Mouse (Mus musculus) ovary, postnatal 10 days (tissue): ENCODE data around the gene Pkp3.
"Not testable (repeated sequence)": the region's sequence is repeated elsewhere in the genome, so short reads cannot be mapped to it uniquely, and the experiment has no call there.

Source experiments
- DNase-seq: peaks from one replicate; pipeline ENCODE4 v3.0.0; 2022; ENCODE audit warnings: low spot score

Gene Pkp3

DNA sequence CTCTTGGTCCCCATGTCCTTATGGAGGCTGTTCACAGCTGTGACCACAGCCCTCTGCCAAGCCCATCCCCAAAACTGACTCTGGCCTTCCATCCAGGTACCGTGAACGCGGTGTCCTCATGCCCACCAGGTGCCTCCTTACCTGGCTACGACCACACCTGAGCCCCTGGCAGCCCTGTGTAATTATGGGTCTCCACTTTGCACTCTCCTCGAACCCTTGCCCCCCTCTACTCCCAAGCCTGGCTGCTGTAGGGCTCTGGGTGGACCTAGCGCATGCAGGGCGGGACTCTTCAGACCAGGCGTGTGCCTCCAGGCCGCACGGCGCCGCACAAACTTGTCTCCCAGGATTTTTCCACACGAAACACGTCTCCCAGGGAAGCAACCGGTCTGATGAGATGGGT, at the start of gene Pkp3:
Gene Pkp3, plus strand, starts transcription at position 378 of the 400 bp plus-strand sequence.
- DNase-seq: no peak

DNA sequence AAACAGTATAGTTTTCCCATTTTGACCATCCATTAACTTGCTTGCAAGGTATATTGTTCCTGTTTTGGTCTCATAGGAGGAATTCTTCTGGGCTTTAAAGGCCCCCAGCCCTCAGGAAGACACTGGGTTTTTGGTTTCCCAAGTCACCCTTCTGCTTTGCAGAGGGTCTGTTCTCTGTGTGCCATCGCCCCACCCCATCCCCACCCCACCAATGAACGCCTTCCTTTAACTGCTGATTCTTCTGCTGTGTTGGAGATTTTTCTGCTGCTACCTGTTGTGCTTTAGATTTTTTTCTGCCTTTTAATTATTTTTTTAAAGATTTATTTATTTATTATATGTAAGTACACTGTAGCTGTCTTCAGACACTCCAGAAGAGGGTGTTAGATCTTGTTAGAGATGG, 49.2 kb upstream of the Pkp3 start, which contains the start of gene Gm17387:
Gene Gm17387, plus strand, starts transcription at position 301 of the 400 bp plus-strand sequence.
- DNase-seq: no peak

- no peak for DNase-seq
These were observed 47.6 kb upstream of the Pkp3 start for GRCm38 (mm10) chr7:141030390-141030789.

- DNase-seq: no peak
These were observed 45.4 kb upstream of the Pkp3 start for GRCm38 (mm10) chr7:141032458-141033167.

GRCm38 (mm10) chr7:141036624-141037023, 41.4 kb upstream of the Pkp3 start:
- DNase-seq: not testable (repeated sequence)

DNA sequence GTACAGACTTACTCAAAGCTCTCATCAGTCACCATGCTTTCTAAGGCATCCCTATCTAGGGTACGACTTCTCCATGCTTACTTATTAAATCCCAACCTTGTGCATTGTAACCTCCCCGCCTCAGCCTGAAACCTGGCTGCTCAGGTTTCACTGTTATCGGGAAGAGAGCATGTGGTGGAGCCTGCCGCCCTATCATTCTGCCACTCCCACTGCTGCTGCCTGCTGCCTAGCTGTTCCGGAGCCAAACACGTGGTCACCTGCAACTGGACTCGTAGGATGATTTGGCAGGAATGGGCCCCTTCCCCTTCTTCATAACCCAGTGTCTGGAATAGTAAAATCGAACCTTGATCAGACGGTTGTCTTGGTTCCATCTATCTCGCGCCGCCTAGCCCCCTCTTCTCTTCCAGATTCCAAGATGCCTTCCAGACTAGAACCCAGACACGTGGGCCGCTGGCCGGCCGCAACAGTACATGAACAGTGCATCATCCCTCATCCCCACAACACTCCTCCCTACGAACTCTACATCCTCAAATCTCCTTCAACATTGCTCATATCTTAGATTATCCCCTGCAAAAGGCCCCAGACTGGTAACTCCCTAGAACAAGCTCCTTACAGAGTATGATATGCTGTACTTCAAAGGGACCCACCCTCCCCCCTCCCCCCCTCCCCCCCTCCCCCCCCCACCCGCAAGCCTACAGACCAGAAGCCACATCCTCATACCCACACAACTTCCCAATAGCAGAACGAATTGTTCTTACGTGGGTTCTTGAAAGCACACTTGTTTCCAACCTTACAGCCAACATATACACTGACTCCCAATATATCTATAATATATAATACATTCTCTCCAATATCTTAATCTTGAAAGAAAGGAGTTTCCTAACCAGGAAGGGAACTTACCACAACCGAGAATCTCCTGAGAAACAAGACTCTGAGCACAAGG, 39.7 kb upstream of the Pkp3 start:
- DNase-seq: no peak

- DNase-seq: no peak
These were observed 38.5 kb upstream of the Pkp3 start for GRCm38 (mm10) chr7:141039386-141040107.

DNA sequence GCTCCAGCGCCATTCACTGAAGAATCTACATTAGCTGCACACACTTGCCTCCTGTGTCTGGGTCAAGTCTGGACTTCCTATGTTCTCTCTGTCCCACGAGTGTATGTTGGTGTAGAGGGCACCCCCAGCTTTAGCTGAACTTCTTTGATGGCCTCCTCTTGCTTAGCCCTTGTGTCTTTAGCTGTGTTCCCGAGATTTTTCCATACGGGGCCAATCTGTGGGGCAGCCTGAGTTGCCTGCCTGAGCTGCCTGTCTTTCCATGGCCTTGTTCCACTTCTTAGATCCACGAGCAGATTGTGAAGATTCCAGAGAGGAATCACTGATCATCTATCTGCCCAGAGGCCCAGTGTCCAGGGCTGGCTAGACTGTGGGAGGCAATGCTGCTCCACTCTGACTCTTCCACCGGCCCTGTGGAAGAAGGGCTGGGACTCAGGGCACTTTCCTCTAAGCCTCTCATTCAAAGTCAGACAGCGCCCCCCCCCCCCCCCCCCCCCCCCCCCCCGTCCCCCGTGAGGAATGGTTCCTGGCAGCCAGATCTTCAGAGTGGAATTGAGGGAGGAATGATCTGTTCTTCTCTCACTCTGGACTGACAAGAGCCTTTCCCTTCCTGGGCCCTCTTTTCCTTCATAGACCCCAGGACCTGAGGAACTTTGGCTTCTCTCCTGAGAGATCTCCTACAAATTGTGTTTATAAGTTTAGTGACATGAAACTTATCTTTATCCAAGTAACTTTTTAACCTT, 37.0 kb upstream of the Pkp3 start:
- DNase-seq: no peak

DNA sequence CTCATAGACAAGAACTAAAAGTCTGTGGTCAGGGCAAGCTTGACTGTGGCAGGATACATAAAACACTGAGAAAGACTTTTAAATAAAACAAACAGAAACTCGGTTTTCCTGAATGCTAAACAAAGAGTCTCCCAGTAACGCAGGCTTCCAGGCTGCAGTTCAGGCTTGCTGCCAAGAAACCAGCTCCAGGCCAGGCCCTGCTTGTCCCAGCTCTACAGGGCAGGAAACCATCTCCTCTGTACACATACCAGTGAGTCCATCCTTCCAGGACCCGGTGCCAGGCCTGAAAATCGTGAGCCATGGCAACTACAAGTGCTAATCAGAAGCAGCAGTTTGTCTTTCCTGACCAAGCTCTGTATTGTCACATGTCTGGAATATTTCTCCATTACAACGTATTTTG, 36.4 kb upstream of the Pkp3 start:
- DNase-seq: no peak

- no peak for DNase-seq
These were observed 35.5 kb upstream of the Pkp3 start for GRCm38 (mm10) chr7:141042539-141042938.

GRCm38 (mm10) chr7:141046931-141047580, 31.0 kb upstream of the Pkp3 start:
- no peak for DNase-seq

DNA sequence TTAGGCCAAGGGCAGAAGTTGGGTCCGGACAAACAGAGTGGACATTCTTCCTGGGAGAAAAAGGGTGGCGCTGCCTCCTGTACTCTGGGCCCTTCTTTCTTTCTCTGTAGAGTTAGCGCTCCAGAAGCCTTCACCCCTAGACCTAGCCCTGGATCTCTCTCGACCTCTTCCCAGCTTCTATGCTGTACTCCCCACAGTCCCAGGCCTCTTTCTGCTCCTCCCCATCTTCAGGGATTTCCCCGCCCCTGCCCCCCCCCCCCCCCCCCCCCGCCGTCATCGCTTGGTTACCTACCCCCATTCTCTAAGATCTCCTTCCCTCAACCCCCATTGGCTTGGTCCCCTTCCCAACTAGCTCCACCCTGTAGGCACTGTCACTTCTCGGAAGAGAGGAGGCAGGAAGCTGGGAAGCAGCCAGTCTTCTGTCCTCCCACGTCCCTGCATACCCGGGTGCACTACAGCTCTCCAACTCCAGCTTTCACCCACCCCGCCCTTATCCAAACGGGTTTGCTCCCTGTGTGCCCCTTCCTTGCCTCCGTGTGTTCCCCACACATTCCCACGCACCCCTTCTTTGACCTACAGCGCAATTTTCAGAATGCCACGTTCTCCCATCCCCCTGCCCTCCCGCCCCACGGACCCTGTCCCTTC, 30.3 kb upstream of the Pkp3 start:
- DNase-seq: peak; percentile 48

DNA sequence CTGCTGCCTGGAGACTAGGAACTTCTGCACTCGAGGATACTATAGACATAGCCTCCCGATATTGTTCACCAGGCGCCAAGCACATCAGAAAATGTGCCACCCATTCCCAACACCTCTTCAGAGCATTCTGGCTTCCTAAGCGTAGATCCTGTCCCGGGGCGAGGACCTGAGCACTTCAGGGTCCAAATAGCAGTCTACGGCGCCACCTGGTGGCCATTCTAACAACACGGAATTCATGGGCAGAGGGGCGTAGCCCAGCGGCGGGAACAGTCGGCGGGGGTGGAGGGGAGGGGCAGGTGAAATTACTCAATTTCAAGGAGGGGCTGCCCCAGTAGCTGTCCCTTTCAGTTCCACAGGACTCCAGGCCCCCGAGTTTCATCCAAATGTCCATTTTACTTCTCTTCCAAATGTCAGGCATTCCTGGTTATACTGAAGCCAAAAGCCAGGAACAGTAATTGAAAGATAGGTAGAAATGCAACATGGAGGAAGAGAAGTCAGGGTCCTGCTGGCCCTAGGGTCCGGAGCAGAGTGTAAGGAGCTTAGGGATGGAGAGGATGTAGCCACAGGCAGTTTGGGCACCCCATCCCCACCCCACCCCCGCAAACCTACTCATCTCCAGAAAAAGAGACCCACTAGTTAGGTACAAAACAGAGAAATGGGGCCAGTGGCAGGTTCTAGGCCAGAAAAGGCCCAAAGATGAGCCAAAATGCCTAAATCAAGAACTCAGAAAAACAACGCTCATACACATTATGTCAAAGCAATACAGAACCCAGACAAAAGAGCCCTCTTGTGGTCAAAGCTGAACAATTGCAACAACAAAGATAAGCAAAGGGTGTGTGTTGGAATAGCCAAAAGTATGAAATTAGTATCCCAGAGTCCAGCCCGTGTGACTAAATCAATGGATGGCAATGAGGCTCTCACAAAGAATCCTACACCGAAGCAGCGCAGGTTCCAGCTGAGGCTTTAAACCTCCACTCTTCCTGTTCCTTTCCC, 29.5 kb upstream of the Pkp3 start:
- peak; percentile 87 for DNase-seq

DNA sequence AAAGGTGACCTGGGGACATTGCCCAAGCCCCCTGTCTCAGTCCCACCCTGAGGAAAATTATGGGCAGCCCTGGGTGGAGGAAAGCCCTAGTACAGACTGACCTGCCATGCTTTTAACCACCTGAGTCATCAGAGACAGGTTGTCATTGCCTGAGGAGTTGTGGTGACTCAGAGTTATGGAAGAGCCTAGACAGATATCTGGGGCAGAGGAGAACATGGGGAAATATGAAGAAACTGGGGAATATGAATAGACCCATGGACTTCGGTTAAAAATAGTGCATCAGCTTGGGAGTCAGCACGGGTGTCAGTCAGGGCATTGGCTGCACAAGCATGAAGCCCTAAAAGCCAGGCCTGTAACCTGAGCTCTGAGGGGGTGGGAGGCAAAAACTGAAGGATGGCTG, 28.7 kb upstream of the Pkp3 start:
- DNase-seq: no peak

- no peak for DNase-seq
These were observed 26.8 kb upstream of the Pkp3 start for GRCm38 (mm10) chr7:141051060-141051685.

- no peak for DNase-seq
These were observed 26.0 kb upstream of the Pkp3 start for GRCm38 (mm10) chr7:141052016-141052415.

GRCm38 (mm10) chr7:141052421-141052820, 25.6 kb upstream of the Pkp3 start:
- DNase-seq: no peak

- no peak for DNase-seq
These were observed 22.2 kb upstream of the Pkp3 start for GRCm38 (mm10) chr7:141055785-141056184.

GRCm38 (mm10) chr7:141056976-141057375, 21.0 kb upstream of the Pkp3 start:
- no peak for DNase-seq
